Mouse (Mus musculus): ENCODE measurements around the gene Tubb5.
A peak's percentile ranks its signal among the peaks of the same experiment; 100 is the strongest.

Gene Tubb5

DNA sequence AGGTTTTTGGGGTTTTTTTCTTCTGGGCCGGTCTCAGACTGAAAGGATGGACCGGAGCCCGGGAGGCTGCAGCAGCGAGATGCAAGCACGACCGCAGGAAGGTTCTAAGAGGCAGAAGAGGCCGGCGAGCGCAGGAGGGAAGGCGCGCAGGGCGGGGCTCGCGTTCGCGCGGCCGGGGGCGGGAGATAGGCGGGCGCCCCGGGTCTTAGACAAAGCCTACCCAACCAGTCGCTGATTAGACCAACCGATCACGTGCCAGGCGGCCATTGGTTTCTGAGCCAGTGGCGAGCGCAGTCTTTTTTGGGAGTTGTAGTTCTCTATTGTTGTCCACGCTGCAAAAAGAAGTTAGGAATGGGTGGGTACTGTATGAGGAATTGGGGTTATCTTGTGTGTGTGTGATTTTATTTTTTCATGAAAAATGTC is at the start of gene Tubb5:
Tubb5 (minus strand) TSS at position 185 of the 423 bp plus-strand sequence.
- DNase-seq: peak; percentile 98

DNA sequence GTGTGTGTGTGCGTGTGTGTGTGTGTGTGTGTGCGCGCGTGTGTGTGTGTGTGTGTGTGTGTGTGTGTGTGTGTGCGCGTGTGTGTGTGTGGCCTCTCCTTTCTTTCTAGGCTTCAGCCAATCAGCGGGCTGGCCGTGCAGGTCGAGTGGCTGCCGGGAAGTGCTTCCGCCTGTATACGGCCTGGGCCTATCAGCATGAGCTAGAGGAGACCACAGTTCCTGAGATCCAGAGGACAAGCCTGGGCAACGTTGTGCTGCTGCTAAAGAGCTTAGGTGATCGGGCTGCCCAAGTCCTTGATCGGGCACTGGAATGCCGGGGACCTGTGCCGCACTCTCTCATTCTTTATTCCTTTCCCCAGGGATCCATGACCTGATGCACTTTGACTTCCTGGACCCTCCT is 49.6 kb upstream of the Tubb5 start:
- no peak for DNase-seq

DNA sequence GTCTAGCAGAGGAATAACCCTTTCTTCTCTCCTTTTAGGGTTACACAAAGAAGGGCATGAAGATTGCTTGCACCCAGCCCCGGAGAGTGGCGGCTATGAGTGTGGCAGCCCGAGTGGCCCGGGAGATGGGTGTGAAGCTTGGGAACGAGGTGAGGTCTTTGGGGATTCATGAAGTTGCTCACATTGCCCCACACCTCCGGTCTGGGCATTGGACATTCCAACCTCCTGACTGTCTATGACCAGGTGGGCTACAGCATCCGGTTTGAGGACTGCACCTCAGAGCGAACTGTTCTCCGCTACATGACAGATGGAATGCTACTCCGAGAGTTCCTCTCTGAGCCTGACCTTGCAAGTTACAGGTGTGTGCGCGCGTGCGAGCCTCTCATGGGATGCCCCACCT is 45.7 kb upstream of the Tubb5 start:
- DNase-seq: no peak

DNA sequence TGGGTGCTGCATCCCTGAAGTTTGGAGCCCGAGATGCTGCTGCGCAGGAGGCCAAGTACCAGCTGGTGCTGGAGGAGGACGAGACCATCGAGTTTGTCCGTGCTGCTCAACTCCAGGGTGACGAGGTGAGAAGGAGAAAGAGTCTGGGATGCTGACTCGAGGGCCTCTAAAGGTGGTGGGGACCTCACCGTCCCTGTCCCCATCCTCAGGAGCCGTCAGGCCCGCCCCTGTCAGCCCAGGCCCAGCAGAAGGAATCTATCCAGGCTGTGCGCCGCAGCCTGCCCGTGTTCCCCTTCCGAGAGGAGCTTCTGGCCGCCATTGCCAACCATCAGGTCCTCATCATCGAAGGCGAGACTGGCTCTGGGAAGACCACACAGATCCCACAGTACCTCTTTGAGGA is 44.8 kb upstream of the Tubb5 start:
- no peak for DNase-seq

DNA sequence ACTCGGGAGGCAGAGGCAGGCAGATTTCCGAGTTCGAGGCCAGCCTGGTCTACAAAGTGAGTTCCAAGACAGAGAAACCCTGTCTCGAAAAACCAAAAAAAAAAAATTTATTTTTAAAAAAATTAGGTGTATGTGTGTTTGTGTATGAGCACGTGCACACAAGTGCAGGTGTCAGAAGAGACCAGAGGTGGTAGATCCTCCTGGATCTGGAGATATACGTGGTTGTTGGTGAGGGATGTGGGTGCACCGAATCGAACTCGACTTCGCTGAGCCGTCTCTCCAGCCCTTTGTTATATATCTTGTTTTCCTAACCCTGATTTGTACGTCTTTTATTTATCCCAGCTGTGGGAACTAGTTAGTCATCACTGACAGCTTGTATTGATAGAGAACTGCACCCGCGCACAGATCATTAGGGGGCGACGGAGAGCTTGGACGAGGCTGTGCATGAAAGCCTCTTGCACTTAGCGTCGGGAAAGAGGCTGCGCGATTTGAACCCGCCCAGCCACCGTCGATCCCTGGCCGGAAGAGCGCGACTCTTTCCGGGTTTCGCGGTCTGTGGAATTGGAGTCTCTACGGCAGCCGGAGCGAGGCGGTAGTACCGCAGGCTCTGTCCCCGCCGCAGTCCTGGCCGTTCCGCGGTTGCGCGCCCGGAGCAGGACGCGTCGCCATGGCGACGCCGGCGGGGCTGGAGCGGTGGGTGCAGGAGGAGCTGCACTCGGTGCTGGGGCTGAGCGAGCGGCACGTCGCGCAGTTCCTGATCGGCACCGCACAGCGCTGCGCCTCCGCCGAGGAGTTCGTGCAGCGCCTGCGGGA is 41.3 kb upstream of the Tubb5 start, which contains the start of gene Dhx16:
Dhx16 (plus strand) TSS at position 575 of the 813 bp plus-strand sequence.
- peak; percentile 98 for DNase-seq

DNA sequence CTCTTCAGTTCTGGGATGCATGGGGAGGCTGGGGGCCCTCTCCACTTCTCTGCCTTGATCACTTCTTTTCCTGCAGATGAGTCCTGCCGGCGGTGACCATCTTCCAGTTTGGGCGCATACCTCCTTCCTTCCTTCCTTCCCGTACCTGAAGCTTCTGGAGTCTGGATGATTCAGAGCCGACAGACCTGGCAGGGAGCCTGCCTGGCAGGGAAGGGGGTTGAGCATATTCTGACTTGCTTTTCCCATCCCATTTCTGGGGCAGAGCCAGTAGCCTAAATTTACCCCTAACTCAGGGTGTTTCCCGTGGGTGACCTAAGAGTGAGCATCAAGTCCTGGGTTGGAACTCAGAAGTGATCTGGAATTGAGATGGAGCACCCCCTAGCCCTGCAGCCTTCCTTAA is 36.6 kb upstream of the Tubb5 start:
- no peak for DNase-seq

DNA sequence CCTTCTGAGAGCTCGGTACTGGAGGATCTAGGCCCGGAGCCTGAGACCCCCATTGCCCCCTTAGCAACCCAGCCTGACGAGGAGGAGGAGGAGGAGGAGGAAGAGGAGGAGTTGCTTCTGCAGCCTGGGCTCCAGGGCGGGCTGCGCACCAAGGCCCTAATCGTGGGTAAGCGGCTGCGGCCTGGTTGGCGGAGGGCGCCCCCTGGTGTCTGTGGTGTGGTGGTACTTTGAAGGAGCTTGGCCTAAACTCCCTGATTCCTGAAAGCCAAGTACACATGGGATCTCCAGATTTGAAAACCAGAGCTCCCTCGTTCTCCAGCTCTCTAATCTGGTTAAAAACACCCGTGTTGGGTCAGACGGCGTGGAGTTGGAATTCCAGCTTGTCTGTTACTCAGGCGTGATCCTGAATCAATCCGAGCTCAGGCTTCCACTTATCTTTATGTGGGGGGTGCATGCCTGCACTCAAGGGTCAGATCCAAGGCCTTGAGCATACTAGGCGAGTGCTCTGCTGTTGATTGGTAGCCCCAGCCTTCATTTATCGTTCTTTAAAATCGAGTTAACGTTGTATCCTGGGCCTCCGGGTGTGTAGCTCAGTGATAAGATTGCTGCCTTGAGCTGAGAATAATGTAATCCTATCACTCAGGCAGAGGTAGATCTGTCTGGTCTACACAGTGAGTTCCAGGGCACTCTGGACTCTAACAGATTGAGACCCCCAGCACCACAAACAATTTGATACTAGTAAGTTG is 35.8 kb upstream of the Tubb5 start:
- DNase-seq: peak; percentile 90

DNA sequence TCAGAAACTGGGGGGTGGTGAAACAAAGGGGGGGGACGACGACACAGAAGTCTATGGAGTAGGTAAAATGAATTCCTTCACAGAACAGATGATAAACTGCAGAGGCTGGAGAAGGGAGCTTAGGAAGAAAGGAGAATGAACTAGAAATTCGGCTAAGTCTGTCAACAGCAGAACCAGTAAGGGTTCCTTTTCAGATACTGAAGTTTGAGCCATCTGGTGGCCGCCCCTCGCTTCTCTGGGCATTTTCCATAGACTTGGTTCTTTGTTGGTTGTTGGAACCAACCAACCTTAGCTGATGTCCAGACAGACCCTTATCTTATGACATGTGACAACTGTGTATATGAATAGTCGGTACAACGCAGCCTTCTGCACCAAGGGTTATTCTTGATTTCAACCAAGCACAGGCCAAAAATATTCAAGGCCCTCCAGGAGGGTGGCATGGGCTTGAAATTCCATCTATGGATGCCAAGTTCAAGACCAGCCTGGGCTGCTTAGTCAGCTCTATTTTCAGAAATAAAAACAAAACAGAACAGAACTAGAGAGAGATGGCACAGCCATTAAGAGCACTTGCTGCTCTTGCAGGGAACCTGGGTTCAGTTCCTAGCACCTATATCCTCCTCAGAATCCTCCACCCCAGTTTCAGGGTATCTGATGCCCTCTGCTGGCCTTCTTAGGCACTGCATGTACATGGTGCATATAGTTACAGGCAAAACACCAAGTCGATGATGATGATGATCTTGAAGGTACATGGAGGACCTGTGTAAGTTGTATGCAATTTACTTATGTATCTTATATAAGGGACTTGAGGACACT is 33.0 kb upstream of the Tubb5 start:
- DNase-seq: peak; percentile 44

DNA sequence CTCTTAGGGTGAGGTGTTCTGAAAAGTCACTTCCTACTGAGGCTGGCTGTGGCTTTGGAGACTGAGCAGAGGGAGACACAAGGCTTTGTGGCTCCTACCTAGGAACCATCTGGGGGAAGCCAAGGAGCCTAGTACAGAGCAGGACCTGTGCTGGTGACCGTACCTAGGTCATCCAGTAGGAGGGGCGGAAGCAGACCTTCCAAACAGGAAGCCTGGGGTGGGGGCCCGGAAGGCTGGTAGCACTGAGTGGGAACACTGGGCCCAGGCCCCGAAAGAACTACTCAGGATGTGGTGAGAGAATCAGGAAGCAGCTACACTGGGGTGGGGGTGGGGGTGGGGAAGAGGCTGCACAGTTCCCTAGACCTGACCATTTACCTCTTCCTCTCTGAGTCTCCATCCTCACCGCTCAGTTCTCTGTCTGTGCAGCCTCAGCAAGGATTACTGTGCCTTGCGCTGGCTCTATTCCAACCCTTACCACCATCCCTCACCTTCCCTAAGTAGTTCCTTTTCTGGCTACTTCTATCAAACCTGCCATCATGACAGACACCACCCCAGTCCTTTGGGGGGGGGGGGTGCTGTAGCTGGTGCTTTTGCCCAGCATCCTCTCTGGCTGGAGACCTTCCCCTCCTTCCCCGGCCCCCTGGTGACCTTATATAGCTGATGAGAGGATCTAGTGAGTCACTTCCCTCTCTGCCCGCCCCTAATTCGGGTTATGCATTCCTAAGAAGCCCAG is 32.2 kb upstream of the Tubb5 start:
- DNase-seq: no peak

DNA sequence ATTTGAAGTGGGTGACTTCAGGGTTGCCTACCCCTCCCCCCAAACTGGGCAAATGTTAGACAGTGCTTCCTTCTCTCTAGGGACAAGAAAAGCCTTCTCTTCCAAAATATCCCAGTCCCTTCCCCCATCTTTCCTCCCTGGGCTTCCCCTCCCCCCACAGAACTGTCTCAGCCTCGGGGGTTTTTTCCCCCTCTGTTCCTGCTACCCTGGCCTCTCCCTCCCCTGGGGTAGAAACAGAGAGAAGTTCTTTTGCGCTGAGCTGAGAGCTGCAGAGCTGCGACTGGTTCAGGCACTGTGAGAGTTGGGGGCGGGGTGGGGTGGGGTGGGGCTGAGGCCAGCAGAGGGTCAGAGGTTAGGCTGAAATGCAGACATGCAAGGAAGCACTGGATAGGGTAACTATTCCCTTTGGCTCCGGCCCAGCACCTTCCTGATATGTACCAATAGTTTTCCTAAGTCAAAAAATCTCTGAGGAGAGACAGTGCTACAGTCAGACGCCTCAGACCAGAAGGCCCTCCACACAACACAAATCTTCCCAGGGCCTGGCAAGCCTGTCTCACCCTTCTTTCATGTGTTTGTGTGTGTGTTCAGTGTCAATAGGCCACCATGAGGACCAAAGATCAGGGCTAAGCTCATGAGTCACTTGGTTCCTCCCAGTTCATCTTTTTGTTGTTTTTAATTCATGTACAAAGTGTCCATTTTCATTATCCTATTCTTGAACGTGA is 31.4 kb upstream of the Tubb5 start:
- DNase-seq: peak; percentile 31

DNA sequence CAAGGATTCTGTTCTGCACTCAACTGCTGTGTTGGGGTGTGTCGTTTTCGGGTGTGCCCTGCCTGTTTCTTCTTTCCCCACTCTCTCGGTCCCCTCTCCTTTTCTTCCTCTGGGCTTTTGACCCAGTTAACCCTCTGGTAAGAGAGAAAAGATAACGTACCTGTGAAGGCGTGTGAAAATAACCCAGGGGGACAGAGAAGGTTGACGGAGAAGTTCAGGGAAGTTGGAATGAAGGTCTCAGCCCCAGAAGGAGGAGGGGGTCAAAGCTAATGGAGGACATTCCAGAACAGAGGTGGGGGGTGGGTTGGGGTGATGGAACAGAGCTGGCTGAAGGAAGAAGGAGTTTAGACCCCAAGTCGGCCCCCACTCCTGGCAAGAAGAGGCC is 30.8 kb upstream of the Tubb5 start:
- DNase-seq: no peak

DNA sequence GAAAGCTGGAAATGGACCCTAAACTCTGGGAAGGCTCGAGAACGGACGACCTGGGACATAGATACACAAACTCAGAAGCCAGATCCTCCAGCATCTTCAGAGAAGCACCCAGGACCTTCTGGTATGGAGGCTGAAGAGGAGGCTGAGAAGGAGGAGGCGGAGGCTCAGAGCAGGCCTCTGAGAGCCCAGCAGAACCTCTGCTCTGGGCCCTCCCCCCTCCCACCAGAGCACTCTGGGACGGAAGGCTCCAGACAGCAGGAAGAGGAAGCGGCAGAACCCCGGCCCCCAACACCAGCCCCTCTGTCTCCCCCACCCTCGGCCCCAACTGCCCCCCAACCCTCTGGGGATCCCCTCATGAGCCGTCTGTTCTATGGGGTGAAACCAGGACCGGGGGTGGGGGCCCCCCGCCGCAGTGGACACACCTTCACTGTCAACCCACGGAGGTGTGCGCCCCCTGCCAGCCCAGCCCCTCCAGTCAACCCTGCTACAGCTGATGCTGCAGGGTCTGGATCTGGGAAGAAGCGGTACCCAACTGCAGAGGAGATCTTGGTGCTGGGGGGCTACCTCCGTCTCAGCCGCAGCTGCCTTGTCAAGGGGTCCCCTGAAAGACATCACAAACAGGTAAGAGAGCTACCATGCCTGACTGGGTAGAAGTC is 30.2 kb upstream of the Tubb5 start:
- DNase-seq: no peak

DNA sequence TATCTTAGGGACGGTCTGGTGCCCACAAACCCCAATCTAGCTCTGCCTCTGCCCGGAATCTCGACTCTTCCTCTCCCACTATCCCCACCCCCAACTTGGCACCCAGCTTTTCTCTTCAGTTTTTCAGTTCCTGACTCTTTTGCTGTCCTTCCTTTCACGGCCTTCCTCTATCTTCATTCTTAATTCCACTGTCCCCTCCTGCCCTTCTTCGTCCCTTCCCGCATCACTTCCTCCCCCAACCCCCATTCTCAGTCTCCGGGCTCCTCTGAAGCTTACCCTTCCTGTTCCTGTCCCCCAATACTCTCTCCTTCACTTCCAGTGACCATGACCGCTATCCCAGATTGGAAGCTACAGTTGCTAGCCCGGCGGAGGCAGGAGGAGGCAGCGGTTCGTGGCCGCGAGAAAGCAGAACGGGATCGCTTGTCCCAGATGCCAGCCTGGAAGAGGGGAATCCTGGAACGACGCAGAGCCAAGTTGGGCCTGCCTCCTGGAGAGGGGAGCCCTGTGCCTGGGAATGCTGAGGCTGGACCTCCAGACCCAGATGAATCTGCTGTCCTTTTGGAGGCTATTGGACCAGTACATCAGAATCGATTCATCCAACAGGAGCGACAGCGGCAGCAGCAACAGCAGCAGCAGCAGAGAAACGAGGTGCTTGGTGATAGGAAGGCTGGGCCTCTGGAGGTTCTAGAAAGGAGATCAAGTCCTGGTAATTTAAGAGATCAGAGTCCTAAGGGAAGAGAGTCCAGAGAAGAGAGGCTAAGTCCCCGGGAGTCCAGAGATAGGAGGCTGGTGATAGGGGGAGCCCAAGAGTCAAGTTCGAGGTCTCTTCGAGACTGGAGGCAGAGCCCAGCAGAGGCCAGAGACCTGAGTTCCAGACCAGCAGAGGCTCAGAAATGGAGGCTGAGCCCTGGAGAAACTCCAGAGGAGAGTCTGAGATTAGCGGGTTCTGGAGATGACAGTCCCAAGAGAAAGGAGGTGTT is 29.1 kb upstream of the Tubb5 start:
- DNase-seq: peak; percentile 30

DNA sequence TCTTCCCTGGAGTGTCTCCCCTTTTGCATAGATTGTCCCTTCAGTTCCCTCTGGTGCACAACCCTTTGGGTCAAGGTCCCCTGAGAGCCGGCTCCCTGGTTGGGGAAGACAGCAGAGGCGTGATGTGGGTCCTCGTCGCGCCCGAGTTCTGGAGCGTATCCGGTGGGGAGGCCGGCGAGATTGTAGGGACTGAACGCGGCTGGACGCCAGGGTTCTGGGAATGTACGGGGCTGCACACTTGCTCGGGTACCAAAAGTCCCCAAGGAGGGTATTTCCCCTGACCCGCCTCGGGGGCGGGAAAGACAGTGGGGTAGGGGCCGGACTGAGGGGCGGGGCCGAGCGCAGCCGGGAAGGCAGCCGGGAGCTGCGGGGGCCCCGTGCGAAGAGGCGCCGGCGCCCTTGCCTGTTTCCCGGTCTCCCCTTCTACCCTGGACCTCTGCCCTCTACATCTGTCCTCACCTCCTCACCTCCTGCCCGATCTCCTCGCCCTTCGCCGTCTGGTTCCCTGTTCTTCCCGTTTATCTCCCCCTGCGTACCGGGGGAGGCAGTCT is 28.2 kb upstream of the Tubb5 start:
- DNase-seq: no peak

DNA sequence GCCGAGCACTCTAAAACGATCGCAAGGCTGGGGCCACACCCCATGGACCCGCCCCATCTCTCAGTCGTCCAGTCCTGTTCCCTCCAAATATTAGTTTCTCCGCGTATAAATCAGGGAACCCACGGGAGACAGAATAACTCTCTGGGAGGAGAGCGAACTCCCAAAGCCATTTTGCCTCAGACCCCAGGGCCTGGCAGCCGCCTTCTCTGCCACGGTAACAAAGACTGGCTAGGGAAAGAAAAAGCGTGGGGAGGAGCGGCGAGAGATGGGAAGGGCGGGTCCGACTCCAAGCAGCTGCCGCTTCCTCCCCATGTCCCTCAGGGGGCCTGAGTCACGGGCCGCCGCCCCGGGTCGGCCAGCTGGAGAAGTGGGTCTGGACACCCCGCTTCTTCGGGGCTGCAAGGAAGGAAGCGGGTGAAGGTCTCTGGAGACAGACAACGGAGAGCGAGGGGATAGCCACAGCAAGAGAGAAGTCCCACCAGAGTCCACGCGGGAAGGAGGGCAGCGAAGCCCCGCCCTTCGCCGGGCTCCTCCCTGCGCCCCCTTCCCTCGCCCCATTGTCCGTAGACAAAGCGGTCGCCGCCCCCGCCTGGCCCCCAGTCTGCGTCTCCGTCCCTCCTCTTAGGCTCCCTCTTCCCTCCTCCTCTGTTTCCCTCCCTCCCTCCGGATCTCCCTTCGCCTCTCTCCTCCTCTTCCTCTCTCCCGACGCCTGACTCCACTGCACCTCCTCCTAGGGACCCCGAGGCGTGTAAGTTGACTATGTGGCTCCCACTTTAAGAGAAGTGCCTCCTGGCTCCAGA is 27.6 kb upstream of the Tubb5 start, which contains the start of gene Ppp1r18:
Ppp1r18 (plus strand) TSS at position 113 of the 800 bp plus-strand sequence.
- DNase-seq: peak; percentile 93

DNA sequence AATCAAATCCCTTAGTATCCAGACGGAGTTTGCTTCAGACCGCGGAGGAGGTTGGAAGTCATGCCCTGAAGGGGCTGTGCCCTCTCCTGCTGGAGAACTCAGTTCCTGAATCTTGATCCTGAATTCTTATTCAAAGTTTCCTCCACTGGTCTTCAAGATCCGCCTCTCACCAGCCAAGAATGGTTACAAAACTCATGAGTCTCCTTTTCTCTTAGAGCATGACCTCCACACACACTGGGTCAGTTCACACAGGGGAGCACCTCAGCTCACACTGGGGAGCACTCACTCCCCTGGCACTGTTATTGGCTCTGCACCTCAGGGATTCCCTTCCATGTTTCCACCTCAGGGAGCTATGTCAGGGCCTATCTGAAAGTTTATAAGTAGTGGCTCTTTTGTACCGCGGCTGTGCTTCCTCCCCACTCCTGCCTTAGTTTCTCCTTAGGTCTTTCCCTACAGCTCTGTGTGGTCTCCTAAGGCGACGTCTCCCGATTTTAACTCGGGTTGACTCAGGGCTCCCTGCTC is 26.8 kb upstream of the Tubb5 start:
- DNase-seq: no peak

DNA sequence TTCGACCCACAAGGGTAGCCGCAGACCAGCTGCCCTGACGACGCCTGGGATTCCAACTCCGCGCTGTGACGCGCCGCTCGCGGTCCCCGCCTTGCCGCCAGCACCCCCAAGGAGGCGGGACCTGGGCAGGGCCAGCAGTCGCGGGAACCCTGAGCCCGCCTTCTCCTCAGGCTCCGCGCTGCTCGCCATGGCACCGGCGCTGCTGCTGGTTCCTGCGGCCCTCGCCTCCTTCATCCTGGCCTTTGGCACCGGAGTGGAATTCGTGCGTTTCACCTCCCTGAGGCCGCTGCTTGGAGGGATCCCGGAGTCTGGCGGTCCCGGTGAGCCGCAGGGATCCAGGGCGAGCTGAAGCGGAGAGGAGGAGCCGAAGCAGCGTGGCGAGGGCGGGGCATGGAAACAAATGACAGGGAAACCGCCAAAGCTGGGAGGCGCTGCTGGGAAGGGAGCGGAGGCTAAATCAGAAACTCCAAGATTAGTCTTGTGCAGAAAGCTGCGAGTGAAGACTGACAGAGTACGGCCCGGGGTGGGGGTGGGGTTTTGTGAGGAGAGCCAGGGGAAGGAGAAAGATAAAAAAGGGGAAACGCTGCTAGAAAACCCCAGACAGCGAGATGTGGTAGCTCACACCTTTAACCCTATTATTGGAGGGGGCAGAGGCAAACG is 23.2 kb upstream of the Tubb5 start, which contains the start of gene Nrm:
Nrm (plus strand) TSS at position 121 of the 660 bp plus-strand sequence.
- DNase-seq: peak; percentile 93

DNA sequence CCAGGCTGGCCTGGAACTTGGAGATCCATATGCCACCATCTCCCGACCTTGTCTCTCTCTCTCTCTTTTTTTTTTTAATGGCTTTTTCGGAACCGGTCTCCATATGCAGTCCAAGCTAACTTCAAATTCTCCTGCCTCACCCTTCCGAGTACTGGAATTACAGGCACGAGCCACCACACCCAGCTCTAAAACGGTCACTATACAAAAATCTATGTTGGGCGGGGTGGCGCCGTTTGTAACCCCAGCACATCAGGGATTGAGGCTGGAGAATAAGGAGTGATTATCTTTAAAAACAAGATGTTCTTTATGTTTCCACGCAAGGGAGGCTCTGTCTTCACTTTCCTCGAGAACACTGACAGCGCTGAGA is 22.7 kb upstream of the Tubb5 start:
- no peak for DNase-seq

Measured in retina, postnatal 1 day (tissue).